Mouse (Mus musculus): ENCODE results near the gene Gorasp2.

GRCm38 (mm10) chr2:70741901-70742300 is 80.5 kb downstream of the Gorasp2 start:
- TF ChIP-seq EP300 (IDR thresholded peaks at IDR 0.05; ENCODE audit: insufficient read depth, low read depth, low read length) (no peak), CTCF (IDR thresholded peaks at IDR 0.05) (no peak)
